Mouse (Mus musculus): Measurements from ENCODE around the gene Vps26a.

DNA sequence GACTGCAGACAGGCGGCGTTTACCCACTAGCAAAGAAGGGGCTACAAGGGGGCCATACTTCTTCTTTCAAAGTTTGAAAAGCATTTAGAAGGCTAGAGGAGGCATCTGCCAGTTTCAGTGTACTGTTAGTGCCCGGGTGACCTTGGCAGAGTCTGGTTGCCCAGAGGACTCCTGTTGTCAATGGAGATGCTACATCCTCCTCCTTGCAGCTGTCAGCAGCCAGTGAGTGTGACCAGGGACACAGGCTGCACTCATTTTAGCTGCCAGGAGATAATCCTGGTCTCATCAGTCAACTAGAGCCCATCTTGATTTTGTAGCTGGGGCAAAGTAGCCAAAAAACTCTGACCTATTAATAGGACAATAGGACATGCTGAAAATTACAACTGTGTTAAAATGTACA lies 65.5 kb downstream of the Vps26a start:
- TF ChIP-seq CTCF (IDR thresholded peaks at IDR 0.05; ENCODE audit: extremely low read depth, insufficient read depth, low read length): no peak
- TF ChIP-seq POLR2A (IDR thresholded peaks at IDR 0.05; ENCODE audit: extremely low read depth, insufficient read depth, low read length): no peak

All from cortical plate, adult 2 months (tissue).